Mouse (Mus musculus): Measurements from ENCODE around the gene Olfr1512. TPM values are rescaled to one million over a fixed set of nuclear protein-coding genes. Genes with fewer than 3 reads are reported as not detected.

Olfr1512 gene
- polyA plus RNA-seq, 1 experiment from 2014 or later = not detected

- no peak within 1 kb of the TSS for H3K9ac ChIP-seq
- WGBS = 65% methylated on average over 4 of the region's 4 CpGs
- H3K4me3 ChIP-seq (ENCODE audit: low read depth, low read length) = no peak within 1 kb of the TSS
- no peaks in the 10 kb centered on the region for H3K27me3 ChIP-seq (ENCODE audit: insufficient read depth, low read length)
- no peak within 1 kb of the TSS for H3K27ac ChIP-seq (ENCODE audit: low read depth)
- H3K9me3 ChIP-seq (ENCODE audit: low read depth, low read length) = no peaks in the 10 kb centered on the region
- no peak within 1 kb of the TSS for H3K4me2 ChIP-seq
- DNase-seq = no peak
- H3K4me1 ChIP-seq (ENCODE audit: insufficient read depth) = no peaks in the 10 kb centered on the region
- TF ChIP-seq CTCF (IDR thresholded peaks at IDR 0.05; ENCODE audit: low read depth) = no peak
- H3K36me3 ChIP-seq (ENCODE audit: insufficient read depth) = no peaks in the 10 kb centered on the region
- ATAC-seq (ENCODE audit: insufficient read depth) = no peak
These were observed 22.7 kb downstream of the Olfr1512 start, which contains the start of gene Olfr1513 for GRCm38 (mm10) chr14:52356308-52356707. TSS of gene Olfr1513 (minus strand) at chr14:52356408.

DNA sequence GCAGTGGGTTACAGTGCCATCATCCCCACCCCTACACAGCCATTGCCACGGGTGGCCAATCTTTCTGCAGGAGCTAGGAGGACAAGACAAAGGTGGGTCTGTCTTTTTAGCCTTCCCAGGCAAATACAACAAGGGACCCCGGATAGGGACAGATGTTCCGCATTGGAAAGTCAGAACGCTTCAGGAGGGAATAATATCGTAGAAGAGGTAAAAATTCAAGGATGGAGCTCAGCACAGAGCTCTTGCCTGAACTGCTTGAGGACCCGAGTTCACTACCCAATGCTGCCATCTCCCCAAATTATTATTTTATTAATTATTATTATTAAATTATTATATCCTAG, 39.5 kb downstream of the Olfr1512 start:
- Histone ChIP-seq H3K9me3 (ENCODE audit: low read depth, low read length) (peaks cover 3% of the 10 kb centered on the region; the same call in 1 of the 2 replicates), H3K27me3 (ENCODE audit: insufficient read depth, low read length) (peaks cover 3% of the 10 kb centered on the region), H3K36me3 (ENCODE audit: insufficient read depth) (no peaks in the 10 kb centered on the region), H3K4me2 (no peak overlapping the region), H3K27ac (ENCODE audit: low read depth) (no peak overlapping the region), H3K9ac (no peak overlapping the region), H3K4me1 (ENCODE audit: insufficient read depth) (no peaks in the 10 kb centered on the region), H3K4me3 (ENCODE audit: low read depth, low read length) (no peak overlapping the region)
- DNase-seq (no peak), ATAC-seq (ENCODE audit: insufficient read depth) (no peak)
- TF ChIP-seq CTCF (IDR thresholded peaks at IDR 0.05; ENCODE audit: low read depth) = no peak
- WGBS = 71% methylated on average over 6 of the region's 6 CpGs

- no peak overlapping the region for H3K9ac ChIP-seq
These were observed 40.0 kb downstream of the Olfr1512 start for GRCm38 (mm10) chr14:52338751-52339511.

GRCm38 (mm10) chr14:52332171-52332570, 46.8 kb downstream of the Olfr1512 start:
- Histone ChIP-seq H3K4me3 (ENCODE audit: low read depth, low read length) (no peak overlapping the region), H3K27me3 (ENCODE audit: insufficient read depth, low read length) (peaks cover 28% of the 10 kb centered on the region), H3K4me1 (ENCODE audit: insufficient read depth) (no peaks in the 10 kb centered on the region), H3K9ac (no peak overlapping the region), H3K36me3 (ENCODE audit: insufficient read depth) (no peaks in the 10 kb centered on the region), H3K4me2 (no peak overlapping the region), H3K27ac (ENCODE audit: low read depth) (no peak overlapping the region), H3K9me3 (ENCODE audit: low read depth, low read length) (no peaks in the 10 kb centered on the region)
- TF ChIP-seq CTCF (IDR thresholded peaks at IDR 0.05; ENCODE audit: low read depth) = no peak
- DNase-seq (no peak), ATAC-seq (ENCODE audit: insufficient read depth) (no peak)
- 79% methylated on average over 3 of the region's 3 CpGs for WGBS

More at GRCm38 (mm10) chr14:52338751-52339511, 40.0 kb downstream of the Olfr1512 start:
- Histone ChIP-seq H3K27me3 (ENCODE audit: insufficient read depth, low read length) (peaks cover 3% of the 10 kb centered on the region), H3K4me1 (ENCODE audit: insufficient read depth) (no peaks in the 10 kb centered on the region), H3K9me3 (ENCODE audit: low read depth, low read length) (no peaks in the 10 kb centered on the region), H3K4me3 (ENCODE audit: low read depth, low read length) (no peak overlapping the region), H3K4me2 (peak overlapping the region; percentile 36; the same call in 1 of the 2 replicates), H3K27ac (ENCODE audit: low read depth) (no peak overlapping the region), H3K36me3 (ENCODE audit: insufficient read depth) (no peaks in the 10 kb centered on the region)
- ATAC-seq (ENCODE audit: insufficient read depth) (no peak; the same call in 1 of the 2 replicates), DNase-seq (peak; percentile 93)
- TF ChIP-seq CTCF (IDR thresholded peaks at IDR 0.05; ENCODE audit: low read depth) = peak; percentile 88
- 22% methylated on average over 21 of the region's 21 CpGs for WGBS

DNA sequence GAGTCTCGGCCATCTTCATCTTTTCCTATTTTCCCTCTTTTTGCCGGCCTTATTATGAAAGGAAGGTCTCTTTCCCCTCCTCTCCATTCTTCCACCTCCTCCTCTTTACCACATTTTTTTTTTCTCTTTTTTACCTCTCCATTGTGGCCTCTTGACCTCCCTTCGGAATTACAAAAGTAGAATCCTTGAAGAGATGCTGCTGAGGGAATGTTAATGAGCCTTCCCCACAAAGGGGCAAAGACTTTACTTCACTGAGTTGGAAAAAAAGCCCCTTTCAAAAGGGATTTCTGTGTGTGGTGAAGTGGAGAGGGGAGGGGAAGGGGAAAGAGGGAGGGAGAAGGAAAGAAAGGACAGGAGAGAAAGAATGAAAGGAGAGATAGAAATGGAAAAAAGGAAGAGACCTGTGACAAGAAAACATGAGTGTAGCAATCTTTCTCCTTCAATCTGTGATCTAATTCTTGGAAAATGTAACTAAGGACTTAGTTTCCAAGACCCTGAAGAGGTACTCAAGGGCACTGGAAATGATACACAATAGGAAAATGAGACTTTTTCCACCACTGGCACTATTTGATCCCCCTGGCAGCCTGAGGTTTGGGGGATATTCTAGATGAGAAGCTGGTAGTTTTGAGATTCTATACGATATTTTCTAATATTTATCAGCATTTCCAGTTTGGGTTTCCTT, 47.8 kb downstream of the Olfr1512 start:
- no peak for ATAC-seq (ENCODE audit: insufficient read depth)
- peaks cover 37% of the 10 kb centered on the region for H3K27me3 ChIP-seq (ENCODE audit: insufficient read depth, low read length)
- no peak overlapping the region for H3K27ac ChIP-seq (ENCODE audit: low read depth)

DNA sequence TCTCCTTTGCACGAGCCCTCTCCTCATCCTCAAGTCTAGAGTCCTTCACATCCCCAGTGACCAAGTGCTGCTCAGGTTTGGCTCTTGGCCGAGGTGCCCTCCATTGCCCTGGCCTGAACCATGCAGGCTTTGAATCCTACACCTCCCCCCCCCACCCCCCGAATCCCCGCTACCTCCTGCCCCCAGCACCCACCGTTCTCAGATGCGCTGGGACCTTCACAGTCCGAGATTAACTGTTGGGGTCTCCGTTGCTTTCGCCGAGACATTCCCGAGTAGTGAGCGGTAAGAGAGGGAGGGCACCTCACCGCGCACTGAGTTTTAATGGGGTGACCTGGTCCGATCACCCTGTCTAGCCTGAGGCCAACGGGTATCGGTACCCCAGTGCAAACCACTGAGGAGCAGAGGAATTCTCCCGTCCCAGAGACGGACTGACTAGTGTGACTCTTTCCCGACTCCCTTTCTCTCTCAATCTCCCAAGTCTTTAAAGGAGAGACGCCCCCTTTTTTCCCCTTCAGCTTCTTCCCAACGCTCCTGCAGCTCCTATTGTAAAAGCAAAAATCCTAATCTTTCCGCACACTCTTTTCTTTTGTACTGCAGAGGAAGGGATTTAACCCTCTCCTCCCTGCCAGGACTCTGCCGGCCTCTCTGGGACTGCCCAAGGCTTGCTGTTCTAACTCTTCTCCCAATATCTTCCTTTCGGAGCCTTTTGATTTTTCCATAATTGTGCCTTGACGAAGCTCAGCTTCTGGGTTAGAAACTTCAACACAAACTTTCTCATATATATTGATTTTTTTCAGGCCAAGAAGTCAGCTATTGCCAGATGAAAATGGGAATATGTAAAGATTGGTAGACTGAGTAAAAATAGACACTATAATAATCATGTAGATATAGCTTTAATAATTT, 50.8 kb downstream of the Olfr1512 start, which contains the start of gene Sall2:
Sall2 (minus strand) TSS at position 853 of the 903 bp plus-strand sequence.
- Histone ChIP-seq H3K9ac (peak within 1 kb of the TSS; percentile 42), H3K27ac (ENCODE audit: low read depth) (no peak within 1 kb of the TSS), H3K4me3 (ENCODE audit: low read depth, low read length) (peak within 1 kb of the TSS; percentile 39), H3K9me3 (ENCODE audit: low read depth, low read length) (no peaks in the 10 kb centered on the region), H3K27me3 (ENCODE audit: insufficient read depth, low read length) (peaks cover 37% of the 10 kb centered on the region), H3K36me3 (ENCODE audit: insufficient read depth) (no peaks in the 10 kb centered on the region), H3K4me1 (ENCODE audit: insufficient read depth) (no peaks in the 10 kb centered on the region), H3K4me2 (peak within 1 kb of the TSS; percentile 72)
- 2% methylated on average over 26 of the region's 26 CpGs for WGBS
- ATAC-seq (ENCODE audit: insufficient read depth) (no peak; the same call in 1 of the 2 replicates), DNase-seq (no peak)
- no peak for TF ChIP-seq CTCF (IDR thresholded peaks at IDR 0.05; ENCODE audit: low read depth)

More for the DNA sequence above, 47.8 kb downstream of the Olfr1512 start:
- no peak for DNase-seq
- Histone ChIP-seq H3K9me3 (ENCODE audit: low read depth, low read length) (no peaks in the 10 kb centered on the region), H3K4me2 (no peak overlapping the region), H3K36me3 (ENCODE audit: insufficient read depth) (no peaks in the 10 kb centered on the region), H3K4me3 (ENCODE audit: low read depth, low read length) (no peak overlapping the region), H3K9ac (no peak overlapping the region), H3K4me1 (ENCODE audit: insufficient read depth) (no peaks in the 10 kb centered on the region)
- TF ChIP-seq CTCF (IDR thresholded peaks at IDR 0.05; ENCODE audit: low read depth) = no peak
- WGBS = 34% methylated on average over 4 of the region's 4 CpGs

Measured in lung, embryonic 14.5 days (tissue).